Mouse (Mus musculus) heart, adult 11 months (tissue): ENCODE data around the gene Col16a1.
A peak's percentile ranks its signal among the peaks of the same experiment; 100 is the strongest.

ENCODE experiments used
- DNase-seq: peaks from one replicate; pipeline ENCODE4 v3.0.0; 2022

Gene Col16a1

GRCm38 (mm10) chr4:130048203-130048479, 501 bp downstream of the Col16a1 start:
- DNase-seq, result no peak

GRCm38 (mm10) chr4:130050056-130050824, 2.6 kb downstream of the Col16a1 start:
- peak; percentile 98 for DNase-seq

GRCm38 (mm10) chr4:130052283-130052682, 4.6 kb downstream of the Col16a1 start:
- DNase-seq, result no peak

- no peak for DNase-seq
These were observed 5.5 kb downstream of the Col16a1 start for GRCm38 (mm10) chr4:130053111-130053510.

GRCm38 (mm10) chr4:130054727-130055126, 7.1 kb downstream of the Col16a1 start:
- DNase-seq, result no peak

- no peak for DNase-seq
These were observed 7.7 kb downstream of the Col16a1 start for GRCm38 (mm10) chr4:130055160-130056010.

- no peak for DNase-seq
These were observed 8.3 kb downstream of the Col16a1 start for GRCm38 (mm10) chr4:130056011-130056322.

GRCm38 (mm10) chr4:130056471-130056870, 8.8 kb downstream of the Col16a1 start:
- no peak for DNase-seq

GRCm38 (mm10) chr4:130060937-130061336, 13.3 kb downstream of the Col16a1 start:
- DNase-seq, result no peak

- DNase-seq, result no peak
These were observed 15.6 kb downstream of the Col16a1 start for GRCm38 (mm10) chr4:130063191-130063590.

- no peak for DNase-seq
These were observed 19.2 kb downstream of the Col16a1 start for GRCm38 (mm10) chr4:130066816-130067215.

GRCm38 (mm10) chr4:130070523-130070922, 22.9 kb downstream of the Col16a1 start:
- no peak for DNase-seq

- no peak for DNase-seq
These were observed 24.1 kb downstream of the Col16a1 start for GRCm38 (mm10) chr4:130071758-130072157.

GRCm38 (mm10) chr4:130073367-130073766, 25.7 kb downstream of the Col16a1 start:
- DNase-seq, result no peak

GRCm38 (mm10) chr4:130074761-130075515, 27.3 kb downstream of the Col16a1 start:
- DNase-seq, result no peak

- no peak for DNase-seq
These were observed 29.2 kb downstream of the Col16a1 start for GRCm38 (mm10) chr4:130076856-130077255.

- DNase-seq, result no peak
These were observed 31.3 kb downstream of the Col16a1 start for GRCm38 (mm10) chr4:130078816-130079485.

- DNase-seq, result no peak
These were observed 31.9 kb downstream of the Col16a1 start for GRCm38 (mm10) chr4:130079521-130079920.

GRCm38 (mm10) chr4:130081345-130082190, 33.9 kb downstream of the Col16a1 start:
- peak; percentile 96 for DNase-seq

GRCm38 (mm10) chr4:130082211-130082610, 34.6 kb downstream of the Col16a1 start:
- DNase-seq, result no peak

GRCm38 (mm10) chr4:130084331-130084945, 36.8 kb downstream of the Col16a1 start:
- peak; percentile 95 for DNase-seq
